Mouse (Mus musculus): Measurements from ENCODE around the gene Lifr.

- TF ChIP-seq CTCF (IDR thresholded peaks at IDR 0.05; ENCODE audit: extremely low read depth, insufficient read length, insufficient replicate concordance, low read depth, low read length) (no peak), POLR2A (IDR thresholded peaks at IDR 0.05; ENCODE audit: low read depth, low read length) (no peak)
Measured at GRCm38 (mm10) chr15:7201421-7202380, 111.3 kb downstream of the Lifr start.
